Mouse (Mus musculus): ENCODE measurements around the gene Eno2.

GRCm38 (mm10) chr6:124786756-124787420, 17.4 kb upstream of the Eno2 start:
- TF ChIP-seq GATA1 (IDR thresholded peaks at IDR 0.05; ENCODE audit: borderline replicate concordance, low read length) (no peak), FLI1 (IDR thresholded peaks at IDR 0.05; ENCODE audit: low read length) (no peak)
